Mouse (Mus musculus) forebrain, embryonic 12.5 days (tissue): ENCODE results near the gene Dnttip2. TPM values are rescaled to one million over a fixed set of nuclear protein-coding genes. Genes with fewer than 3 reads are reported as not detected.
"Not testable (repeated sequence)": the region's sequence is repeated elsewhere in the genome, so short reads cannot be mapped to it uniquely, and the experiment has no call there.

ENCODE experiments used
- ATAC-seq: fragments of 200-750 bp; cut with Nextera tagmentation; 2 replicates; pipeline ENCODE4 v1.8.0; 2017; ENCODE audit warnings: moderate TSS enrichment; ENCODE audit not compliant: low FRiP score
- H3K27ac ChIP-seq: fragments of 300-500 bp; sonication (generic); 2 replicates; pipeline ENCODE4 v1.5.1; 2016; ENCODE audit warnings: mild to moderate bottlenecking
- H3K27me3 ChIP-seq: fragments of 300-500 bp; sonication (generic); 2 replicates; pipeline ENCODE4 v1.6.1; 2016; ENCODE audit warnings: mild to moderate bottlenecking
- H3K36me3 ChIP-seq: fragments of 300-500 bp; sonication (generic); replicated peaks from 2 replicates; pipeline ENCODE4 v1.6.1; 2016; ENCODE audit warnings: mild to moderate bottlenecking
- H3K4me1 ChIP-seq: fragments of 300-500 bp; sonication (generic); 2 replicates; pipeline ENCODE4 v1.6.1; 2016
- H3K4me2 ChIP-seq: fragments of 300-500 bp; sonication (generic); 2 replicates; pipeline ENCODE4 v1.6.1; 2016; ENCODE audit warnings: mild to moderate bottlenecking, moderate library complexity
- H3K4me3 ChIP-seq: fragments of 300-500 bp; sonication (generic); replicated peaks from 2 replicates; pipeline ENCODE4 v1.5.1; 2016; ENCODE audit warnings: mild to moderate bottlenecking
- H3K9ac ChIP-seq: fragments of 300-500 bp; sonication (generic); 2 replicates; pipeline ENCODE4 v1.6.1; 2016; ENCODE audit warnings: mild to moderate bottlenecking
- H3K9me3 ChIP-seq: fragments of 300-500 bp; sonication (generic); 2 replicates; pipeline ENCODE4 v1.6.1; 2016
- WGBS: fragments of 180-500 bp; shearing (Covaris S2); methylation state at CpG from one replicate; pipeline ENCODE4 v1.1.7; 2016; 5-methylcytosine and 5-hydroxymethylcytosine counted together
- polyA plus RNA-seq: library from polyadenylated mRNA; unstranded; fragments of >200 nt; fragmentation: Nextera tagmentation; extraction: Ambion mirVana; gene quantifications from 2 replicates; pipeline ENCODE4 v1.2.1, GENCODE M21; 2016

Dnttip2 gene
- 81.4 and 82.7 TPM in 2 replicates for polyA plus RNA-seq

DNA sequence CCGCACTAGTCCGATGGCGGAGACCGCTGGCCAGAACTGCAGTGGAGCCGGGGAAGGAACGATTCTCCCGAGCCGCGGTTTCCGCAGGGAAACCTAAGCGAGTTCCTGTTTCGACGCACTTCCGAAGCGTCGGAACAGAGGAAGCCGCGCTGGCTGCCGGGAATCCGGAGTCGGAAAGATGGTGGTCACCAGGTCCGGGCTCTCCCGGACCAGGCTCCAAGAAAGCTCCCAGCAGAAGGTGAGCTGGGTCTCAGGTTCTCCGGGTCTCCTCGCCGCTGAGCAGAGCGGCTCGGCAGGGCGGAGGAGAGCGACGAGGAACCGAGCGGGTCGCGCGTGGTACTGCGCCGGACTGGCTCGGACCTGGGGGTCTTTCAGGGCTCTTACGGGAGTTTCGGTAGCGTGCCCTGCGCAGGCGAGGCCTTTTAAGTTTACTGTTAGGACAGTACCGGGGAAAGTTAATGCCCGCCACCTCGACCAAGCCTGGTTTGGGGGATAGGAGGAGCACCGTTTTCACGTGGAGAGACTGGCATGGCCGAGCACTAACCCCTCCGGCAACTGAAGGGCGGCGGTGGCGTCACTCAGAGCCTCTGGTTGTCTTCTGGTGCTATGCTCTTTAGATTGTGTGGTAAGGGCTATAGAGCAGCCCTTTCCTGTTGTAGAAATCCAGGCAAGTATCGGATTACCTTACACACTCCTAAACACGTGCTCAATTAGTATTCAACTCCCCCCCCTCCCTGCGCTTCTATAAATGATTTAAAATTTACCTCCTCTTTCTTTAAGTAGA is at the start of gene Dnttip2:
Gene Dnttip2, plus strand, starts transcription at position 148 of the 784 bp plus-strand sequence.
- Histone ChIP-seq H3K9me3 (no peaks in the 10 kb centered on the region), H3K9ac (peak within 1 kb of the TSS; percentile 90), H3K27me3 (no peaks in the 10 kb centered on the region), H3K27ac (peak within 1 kb of the TSS; percentile 61), H3K36me3 (peaks cover 42% of the 10 kb centered on the region), H3K4me1 (peaks cover 35% of the 10 kb centered on the region), H3K4me2 (peak within 1 kb of the TSS; percentile 80), H3K4me3 (peak within 1 kb of the TSS; percentile 93)
- under 1% methylated on average over 56 of the region's 57 CpGs for WGBS
- peak; percentile 97 for ATAC-seq

DNA sequence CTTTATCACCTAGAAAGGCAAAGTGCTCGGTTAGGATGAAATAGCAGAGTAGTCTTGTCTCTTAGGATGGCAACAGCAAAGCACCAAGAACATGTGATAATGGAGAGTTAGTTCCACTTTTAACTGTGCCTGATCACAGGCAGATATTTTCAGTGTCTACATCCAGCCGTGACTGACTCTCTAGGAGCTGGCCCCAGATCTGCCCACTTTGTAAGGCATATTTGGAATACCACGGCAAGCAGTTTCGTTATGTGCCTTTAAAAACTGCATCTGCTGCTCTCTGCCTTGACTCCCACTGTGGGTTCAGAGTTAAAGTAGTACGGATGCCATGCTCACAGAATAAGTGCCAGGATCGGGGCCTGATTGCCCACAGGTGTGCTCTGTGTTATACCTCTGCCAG is 47.2 kb upstream of the Dnttip2 start:
- H3K27me3 ChIP-seq, ATAC-seq, H3K9me3 ChIP-seq, H3K27ac ChIP-seq, H3K36me3 ChIP-seq, H3K4me3 ChIP-seq, H3K4me2 ChIP-seq, H3K9ac ChIP-seq, H3K4me1 ChIP-seq: not testable (repeated sequence)
- WGBS: 85% methylated on average over 6 of the region's 6 CpGs

DNA sequence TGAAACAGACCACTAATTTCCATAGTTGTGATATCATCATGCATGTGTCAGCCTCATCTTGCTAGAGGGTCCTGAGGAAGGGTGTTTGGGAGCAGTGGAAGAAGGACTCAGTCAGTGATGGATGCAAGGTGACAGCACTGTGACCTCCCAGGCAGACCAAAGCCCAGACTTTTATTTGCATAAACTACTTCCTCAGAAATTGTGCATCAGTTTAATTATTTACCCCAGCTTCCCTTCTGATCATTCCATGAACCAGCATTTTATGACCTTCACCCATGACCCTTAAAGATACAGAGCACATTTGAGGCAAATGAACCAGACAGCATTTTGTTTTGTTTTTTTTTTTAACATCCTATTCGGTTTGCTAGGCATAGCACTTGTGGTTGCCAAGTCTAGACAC is 38.4 kb upstream of the Dnttip2 start:
- no peaks in the 10 kb centered on the region for H3K36me3 ChIP-seq
- H3K4me1 ChIP-seq: no peaks in the 10 kb centered on the region
- no peak overlapping the region for H3K4me3 ChIP-seq
- 71% methylated on average over 1 of the region's 1 CpGs for WGBS
- no peaks in the 10 kb centered on the region for H3K9me3 ChIP-seq
- no peak for ATAC-seq
- no peak overlapping the region for H3K9ac ChIP-seq
- no peak overlapping the region for H3K27ac ChIP-seq
- H3K27me3 ChIP-seq: no peaks in the 10 kb centered on the region
- no peak overlapping the region for H3K4me2 ChIP-seq

DNA sequence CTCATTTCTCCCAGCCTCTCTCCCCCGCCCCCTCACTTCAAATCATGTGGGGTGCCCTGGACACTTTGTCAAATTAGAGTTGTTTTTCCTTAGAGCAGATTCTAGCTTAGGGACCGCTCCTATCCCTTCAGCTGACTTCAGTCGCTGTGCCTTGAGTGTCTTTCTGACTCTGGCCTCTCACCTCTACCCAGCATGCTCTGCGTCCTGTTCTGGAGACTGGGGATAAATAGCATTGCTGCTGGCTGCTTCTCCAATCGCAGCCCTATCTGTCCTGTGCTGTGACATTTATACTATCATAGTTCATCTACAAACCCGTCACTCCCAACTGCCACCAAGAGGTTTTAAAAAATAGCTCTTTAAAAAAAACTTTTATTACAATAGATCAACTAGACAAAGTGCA is 31.3 kb upstream of the Dnttip2 start:
- no peak for ATAC-seq

DNA sequence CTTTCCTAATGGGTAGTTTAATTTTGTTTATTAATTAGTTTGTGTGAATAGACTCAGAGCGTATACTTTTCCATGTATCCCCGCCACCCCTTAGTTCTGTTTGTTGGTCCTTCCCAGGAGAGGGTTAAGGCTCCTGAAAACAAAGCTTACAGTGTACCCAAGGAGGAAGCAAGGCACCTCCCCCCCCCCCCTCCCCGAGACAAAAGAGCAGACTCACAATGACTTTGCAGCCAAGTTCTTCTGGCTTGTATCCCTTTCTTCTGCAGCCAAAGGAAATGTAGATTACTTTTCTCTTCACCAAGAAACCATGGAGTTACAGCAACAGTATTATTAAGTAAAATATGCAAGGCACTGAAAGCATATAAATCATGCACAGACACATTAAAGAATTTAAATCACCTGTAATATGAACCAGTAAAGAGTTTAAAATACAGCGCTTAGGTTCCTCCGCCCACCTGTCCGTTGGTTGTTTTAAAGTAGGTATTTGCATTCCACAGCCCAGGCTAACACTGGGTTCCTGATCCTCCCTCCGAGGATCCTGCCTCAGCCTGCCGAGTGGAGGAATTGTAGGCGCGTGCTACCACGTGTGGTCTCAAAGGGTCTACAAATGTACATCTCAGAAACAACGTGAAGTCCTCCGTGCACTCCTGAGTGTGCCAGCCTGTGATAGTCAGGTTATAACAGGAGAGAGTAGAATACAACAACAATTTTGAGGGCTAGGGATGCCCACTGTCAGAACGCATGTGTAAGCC is 30.6 kb upstream of the Dnttip2 start:
- H3K4me1 ChIP-seq: peaks cover 29% of the 10 kb centered on the region
- no peak for ATAC-seq
- no peak overlapping the region for H3K9ac ChIP-seq
- no peak overlapping the region; the same call in 1 of the 2 replicates for H3K27ac ChIP-seq
- no peak overlapping the region for H3K4me2 ChIP-seq
- no peaks in the 10 kb centered on the region for H3K9me3 ChIP-seq
- H3K36me3 ChIP-seq: no peaks in the 10 kb centered on the region
- H3K4me3 ChIP-seq: no peak overlapping the region
- no peaks in the 10 kb centered on the region for H3K27me3 ChIP-seq
- WGBS: 48% methylated on average over 14 of the region's 14 CpGs

More for the DNA sequence above, 31.3 kb upstream of the Dnttip2 start:
- Histone ChIP-seq H3K4me2 (no peak overlapping the region), H3K4me3 (no peak overlapping the region), H3K27me3 (no peaks in the 10 kb centered on the region), H3K9me3 (no peaks in the 10 kb centered on the region), H3K27ac (no peak overlapping the region), H3K9ac (no peak overlapping the region), H3K4me1 (peaks cover 29% of the 10 kb centered on the region), H3K36me3 (no peaks in the 10 kb centered on the region)
- WGBS: 53% methylated on average over 6 of the region's 6 CpGs

DNA sequence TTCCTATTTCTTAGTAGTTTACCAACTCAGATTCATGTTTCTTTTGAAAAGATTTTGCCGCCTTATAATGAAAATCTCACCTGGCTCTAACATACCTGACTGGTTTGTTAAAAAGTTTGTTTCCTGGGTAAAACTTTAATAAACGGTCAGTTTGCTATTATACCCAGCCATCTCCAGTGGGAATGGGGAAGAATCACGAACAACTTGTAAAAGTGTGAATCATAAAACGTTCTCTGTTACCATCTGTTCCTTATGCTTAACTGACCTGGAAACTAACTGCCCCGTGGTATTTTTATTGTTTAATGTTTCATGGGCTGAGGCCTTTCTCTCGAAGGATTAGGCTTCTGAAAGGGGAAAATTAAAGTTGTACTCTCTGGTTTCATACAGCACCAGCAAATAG is 29.4 kb upstream of the Dnttip2 start:
- Histone ChIP-seq H3K4me2 (peak overlapping the region; percentile 78), H3K27ac (peak overlapping the region; percentile 71; the same call in 1 of the 2 replicates)
- 45% methylated on average over 6 of the region's 6 CpGs for WGBS

DNA sequence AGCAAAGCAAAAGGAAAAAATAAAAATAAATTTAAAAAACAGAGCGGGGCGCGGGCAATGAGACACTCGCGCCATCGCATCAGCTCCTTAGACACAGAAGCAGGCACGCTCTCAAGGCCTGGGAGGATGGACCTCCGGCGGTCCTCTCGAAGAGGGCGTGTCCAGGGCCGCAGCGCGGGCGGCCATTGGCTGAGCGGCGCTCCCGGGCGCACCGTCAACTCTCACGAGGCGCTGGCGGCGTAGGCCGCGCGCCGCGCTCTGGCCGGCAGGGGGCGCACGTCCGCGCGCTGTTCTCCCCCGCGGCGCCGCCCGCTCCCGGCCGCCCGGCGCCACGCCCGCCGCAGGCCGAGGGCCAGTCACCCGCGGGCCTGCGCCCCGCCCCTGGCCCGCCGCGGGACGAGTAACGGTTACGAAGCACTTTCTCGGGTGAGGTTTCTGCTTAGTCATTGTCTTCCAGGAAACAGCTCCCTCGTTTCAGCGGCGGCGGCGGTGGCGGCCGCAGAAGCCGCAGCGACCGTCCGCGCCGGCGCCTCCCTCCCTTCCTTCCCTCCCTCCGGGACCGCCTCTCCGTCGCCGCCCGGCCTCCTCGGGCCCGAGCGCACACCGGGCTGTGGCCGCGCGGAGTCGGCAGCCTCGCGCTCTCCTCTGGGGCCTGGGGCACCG is 28.8 kb upstream of the Dnttip2 start, which contains the start of gene Gclm:
Gene Gclm, plus strand, starts transcription at position 343 of the 663 bp plus-strand sequence.
- Histone ChIP-seq H3K9ac (peak within 1 kb of the TSS; percentile 92), H3K4me3 (peak within 1 kb of the TSS; percentile 90), H3K27ac (peak within 1 kb of the TSS; percentile 94), H3K9me3 (no peaks in the 10 kb centered on the region), H3K4me2 (peak within 1 kb of the TSS; percentile 78), H3K36me3 (no peaks in the 10 kb centered on the region), H3K27me3 (no peaks in the 10 kb centered on the region), H3K4me1 (peaks cover 29% of the 10 kb centered on the region)
- peak; percentile 99 for ATAC-seq
- WGBS: under 1% methylated on average over 69 of the region's 90 CpGs

More for the DNA sequence above, 29.4 kb upstream of the Dnttip2 start:
- no peaks in the 10 kb centered on the region for H3K9me3 ChIP-seq
- no peaks in the 10 kb centered on the region for H3K27me3 ChIP-seq
- H3K4me1 ChIP-seq: peaks cover 29% of the 10 kb centered on the region
- H3K4me3 ChIP-seq: peak overlapping the region; percentile 90
- peak overlapping the region; percentile 36; the same call in 1 of the 2 replicates for H3K9ac ChIP-seq
- no peaks in the 10 kb centered on the region for H3K36me3 ChIP-seq
- ATAC-seq: no peak

DNA sequence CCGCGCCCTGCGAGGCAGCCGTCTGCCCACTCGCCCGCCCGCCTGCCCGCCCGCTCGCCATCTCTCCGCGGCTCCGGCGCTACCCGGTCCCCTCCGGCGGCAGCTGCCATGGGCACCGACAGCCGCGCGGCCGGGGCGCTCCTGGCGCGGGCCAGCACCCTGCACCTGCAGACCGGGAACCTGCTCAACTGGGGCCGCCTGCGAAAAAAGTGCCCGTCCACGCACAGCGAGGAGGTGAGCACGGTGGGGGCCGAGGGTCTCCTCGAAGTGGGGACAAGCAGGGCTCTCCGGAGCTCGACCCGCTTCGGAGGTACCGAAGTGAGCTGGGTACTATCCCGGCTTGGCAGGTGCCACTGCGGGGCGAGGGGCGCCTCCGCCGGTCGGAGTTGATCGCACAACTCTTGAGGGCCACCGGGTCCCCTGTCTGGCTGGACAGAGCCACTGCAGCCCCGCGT is 28.3 kb upstream of the Dnttip2 start:
- H3K27me3 ChIP-seq: no peaks in the 10 kb centered on the region
- peak overlapping the region; percentile 90 for H3K4me3 ChIP-seq
- no peaks in the 10 kb centered on the region for H3K9me3 ChIP-seq
- no peaks in the 10 kb centered on the region for H3K36me3 ChIP-seq
- peaks cover 29% of the 10 kb centered on the region for H3K4me1 ChIP-seq
- peak overlapping the region; percentile 94 for H3K27ac ChIP-seq
- H3K4me2 ChIP-seq: peak overlapping the region; percentile 78
- WGBS: under 1% methylated on average over 49 of the region's 50 CpGs
- H3K9ac ChIP-seq: peak overlapping the region; percentile 92
- ATAC-seq: peak; percentile 63; the same call in 1 of the 2 replicates

DNA sequence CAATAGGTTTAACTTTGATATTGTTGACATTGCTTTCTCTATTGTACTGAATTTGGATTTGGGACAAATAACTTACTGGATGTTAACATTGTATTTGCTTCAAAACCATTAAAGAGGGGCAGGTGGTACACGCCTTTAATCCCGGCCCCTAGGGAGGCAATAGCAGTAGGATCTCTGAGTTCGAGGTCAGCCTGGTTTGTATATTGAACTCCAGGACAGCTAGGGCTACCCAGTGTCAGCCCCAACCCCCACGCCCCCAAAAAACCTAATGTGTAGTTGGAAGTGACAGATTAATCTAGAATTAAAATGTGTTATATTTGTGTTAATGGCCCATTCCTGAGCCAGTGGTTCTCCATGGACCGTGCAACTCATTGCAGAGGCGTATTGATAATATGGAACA is 27.8 kb upstream of the Dnttip2 start:
- Histone ChIP-seq H3K27ac (no peak overlapping the region; the same call in 1 of the 2 replicates), H3K4me1 (peaks cover 29% of the 10 kb centered on the region), H3K9ac (peak overlapping the region; percentile 92; the same call in 1 of the 2 replicates), H3K4me2 (peak overlapping the region; percentile 78), H3K4me3 (peak overlapping the region; percentile 90), H3K36me3 (0 out of 2 replicates have a peak, but pooled peaks cover under 1% of the 10 kb centered on the region), H3K9me3 (no peaks in the 10 kb centered on the region), H3K27me3 (no peaks in the 10 kb centered on the region)
- 33% methylated on average over 6 of the region's 6 CpGs for WGBS
- no peak for ATAC-seq

DNA sequence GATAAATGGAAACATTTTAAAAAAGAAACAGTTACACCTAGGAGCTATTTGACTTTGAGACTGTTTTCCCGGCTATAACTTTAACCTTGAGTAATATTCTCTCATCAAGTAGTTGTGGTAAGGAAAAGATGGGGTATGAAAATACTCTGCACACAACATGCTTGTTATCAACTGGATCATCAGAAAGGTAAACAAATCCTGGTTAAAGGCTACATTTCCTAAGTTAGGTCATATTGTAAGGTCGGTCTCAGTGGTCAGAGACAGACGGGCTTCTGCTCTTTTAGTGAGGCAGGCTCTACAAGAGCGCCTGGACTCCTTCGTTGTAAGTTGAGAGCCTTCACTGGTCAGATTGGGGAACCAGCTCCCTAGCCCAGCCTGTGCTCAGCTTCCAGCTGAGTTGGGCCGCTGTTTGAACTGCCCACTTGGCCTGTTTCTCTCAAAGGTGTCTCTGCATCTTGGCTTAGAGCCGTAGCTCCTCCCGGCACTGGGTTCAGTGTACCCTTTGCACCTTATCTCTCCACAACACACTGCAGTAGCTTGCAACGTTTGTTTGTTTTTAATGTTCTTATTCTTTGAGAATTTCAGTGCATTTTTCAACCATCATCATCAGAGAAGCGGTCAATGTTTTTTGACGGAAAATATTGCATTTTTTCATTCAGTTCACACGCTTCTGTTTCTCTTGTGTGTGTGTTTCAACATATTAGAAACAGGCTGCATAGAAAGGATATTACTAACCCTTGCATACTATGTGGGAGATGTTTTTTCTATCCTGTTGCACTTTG is 27.0 kb upstream of the Dnttip2 start:
- Histone ChIP-seq H3K36me3 (0 out of 2 replicates have a peak, but pooled peaks cover 2% of the 10 kb centered on the region), H3K9ac (no peak overlapping the region), H3K27ac (0 out of 2 replicates have a peak overlapping the region, but pooled peaks have one; percentile 13), H3K4me3 (peak overlapping the region; percentile 90; the same call in 1 of the 2 replicates), H3K27me3 (no peaks in the 10 kb centered on the region), H3K9me3 (no peaks in the 10 kb centered on the region), H3K4me2 (peak overlapping the region; percentile 78), H3K4me1 (peaks cover 29% of the 10 kb centered on the region)
- no peak for ATAC-seq
- 68% methylated on average over 12 of the region's 12 CpGs for WGBS

DNA sequence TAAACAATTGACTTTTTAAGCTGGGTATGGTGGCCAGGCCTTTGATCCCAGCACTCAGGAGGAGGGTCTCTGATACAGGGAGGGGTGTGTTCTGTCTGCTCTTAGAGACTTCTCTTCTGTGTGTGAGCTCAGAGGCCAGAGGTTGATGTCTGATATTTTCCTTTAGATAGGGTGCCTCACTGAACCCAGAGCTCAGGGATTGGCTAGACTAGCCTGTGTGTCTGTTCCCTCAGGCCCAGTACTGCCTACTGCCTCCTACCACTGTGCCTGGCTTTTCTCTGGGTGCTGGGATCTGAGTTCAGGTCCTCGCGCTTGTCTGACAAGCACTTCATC is 26.5 kb upstream of the Dnttip2 start:
- Histone ChIP-seq H3K27ac (0 out of 2 replicates have a peak overlapping the region, but pooled peaks have one; percentile 13), H3K36me3 (0 out of 2 replicates have a peak, but pooled peaks cover 2% of the 10 kb centered on the region), H3K4me1 (peaks cover 29% of the 10 kb centered on the region), H3K4me3 (no peak overlapping the region), H3K9ac (no peak overlapping the region), H3K9me3 (no peaks in the 10 kb centered on the region), H3K4me2 (no peak overlapping the region), H3K27me3 (no peaks in the 10 kb centered on the region)
- no peak for ATAC-seq
- 95% methylated on average over 2 of the region's 2 CpGs for WGBS
